ENCODE assay signal across 9 mouse cellular contexts in genomic region chr11:68602200-68602931, GRCm38 (mm10). TPM values are rescaled to one million over a fixed set of nuclear protein-coding genes. Genes with fewer than 3 reads are reported as not detected.
DNase-seq lines count a peak whose midpoint lies in the region; ATAC-seq lines count a peak whose summit lies in the region.
"Had no signal": no experiment of that assay in that cellular context is flagged by ENCODE, and none has a peak within 500 bp of the region (broad histone marks: within the 10 kb centered on the region; RNA-seq: fewer than 3 reads in every experiment).

No protein-coding gene starts in this region.

- H3K4me2 ChIP-seq in midbrain, embryonic 15.5 days, result no peak overlapping the region
- no peak overlapping the region for H3K4me2 ChIP-seq in stomach, embryonic 14.5 days (replicated peaks; ENCODE audit: low read depth, low read length)

- peak; percentile 60 for DNase-seq in midbrain, embryonic 10.5 days (ENCODE audit: low spot score)
- peak; percentile 45 for DNase-seq in gastrocnemius, postnatal 14 days
- DNase-seq in kidney, postnatal 14 days, result peak; percentile 59
- DNase-seq in layer of hippocampus, postnatal 25 days (ENCODE audit: extremely low spot score in 1 of 2, low spot score in 1 of 2), result no peak
- DNase-seq in layer of hippocampus, adult 9-10 months (ENCODE audit: low spot score), result no peak
- no peak for DNase-seq in cerebellum, adult 11 months

- H3K27ac ChIP-seq in midbrain, embryonic 10.5 days (replicated peaks), result peak overlapping the region; percentile 61
- no peak overlapping the region for H3K27ac ChIP-seq in midbrain, embryonic 15.5 days
- peak overlapping the region; percentile 95; the same call in 1 of the 2 replicates for H3K27ac ChIP-seq in stomach, embryonic 14.5 days (ENCODE audit: low read length)
- H3K27ac ChIP-seq: macrophage had no signal

- intact Hi-C loops in gastrocnemius, postnatal 14 days (cut with DNase I; ENCODE audit: low total_unique reads), result no loop called here

- peaks cover 30% of the 10 kb centered on the region for H3K4me1 ChIP-seq in midbrain, embryonic 10.5 days
- H3K4me1 ChIP-seq in midbrain, embryonic 15.5 days, result peaks cover 3% of the 10 kb centered on the region; the same call in 1 of the 2 replicates
- H3K4me1 ChIP-seq in stomach, embryonic 14.5 days (ENCODE audit: control insufficient read depth, insufficient read depth, low read length), result peaks cover 29% of the 10 kb centered on the region

- no peaks in the 10 kb centered on the region for H3K36me3 ChIP-seq in midbrain, embryonic 10.5 days
- H3K36me3 ChIP-seq in midbrain, embryonic 15.5 days (replicated peaks), result no peaks in the 10 kb centered on the region
- no peaks in the 10 kb centered on the region for H3K36me3 ChIP-seq in stomach, embryonic 14.5 days (ENCODE audit: control insufficient read depth, insufficient read depth, low read length)

- no peak overlapping the region for H3K9ac ChIP-seq in midbrain, embryonic 15.5 days
- no peak overlapping the region for H3K9ac ChIP-seq in stomach, embryonic 14.5 days (replicated peaks; ENCODE audit: low read depth, low read length)

- H3K4me3 ChIP-seq in midbrain, embryonic 10.5 days, result no peak overlapping the region
- no peak overlapping the region for H3K4me3 ChIP-seq in midbrain, embryonic 15.5 days
- H3K4me3 ChIP-seq in stomach, embryonic 14.5 days (ENCODE audit: low read depth, low read length), result no peak overlapping the region

- H3K27me3 ChIP-seq in midbrain, embryonic 10.5 days (ENCODE audit: low read depth, poor library complexity, severe bottlenecking), result no peaks in the 10 kb centered on the region; the same call in 1 of the 2 replicates
- H3K27me3 ChIP-seq in midbrain, embryonic 15.5 days (replicated peaks), result no peaks in the 10 kb centered on the region
- H3K27me3 ChIP-seq in stomach, embryonic 14.5 days (ENCODE audit: control insufficient read depth, insufficient read depth, low read length), result no peaks in the 10 kb centered on the region

- ATAC-seq in midbrain, embryonic 15.5 days (replicated peaks), result no peak
- ATAC-seq in stomach, embryonic 14.5 days (ENCODE audit: insufficient number of reproducible peaks, insufficient read depth, low FRiP score, low read depth), result peak; percentile 74

- H3K9me3 ChIP-seq in midbrain, embryonic 10.5 days (replicated peaks), result no peaks in the 10 kb centered on the region
- no peaks in the 10 kb centered on the region for H3K9me3 ChIP-seq in midbrain, embryonic 15.5 days
- H3K9me3 ChIP-seq in stomach, embryonic 14.5 days (ENCODE audit: control insufficient read depth, low read depth, low read length), result no peaks in the 10 kb centered on the region

- WGBS in midbrain, embryonic 10.5 days, result 18% methylated on average over 8 of the region's 8 CpGs
- 17% methylated on average over 8 of the region's 8 CpGs for WGBS in midbrain, embryonic 15.5 days
- 12% methylated on average over 8 of the region's 8 CpGs for WGBS in stomach, embryonic 14.5 days

RNA-seq across cellular contexts. Expression of gene Ccdc42, which starts 15.5 kb away (rescaled TPM):
- polyA plus RNA-seq in midbrain, embryonic 10.5 days (2016; fragmentation: Nextera tagmentation; extraction: Ambion mirVana), result 1.5 and 2.2 TPM in 2 replicates
- 0.17 and 0.27 TPM in 2 replicates for polyA plus RNA-seq in midbrain, embryonic 15.5 days (2015; fragmentation: Nextera tagmentation; extraction: Ambion mirVana)
- total RNA-seq in gastrocnemius, postnatal 14 days (2021), result under 1 TPM in 1 of 2 experiments, not detected in 1; 0.18 TPM
- polyA plus RNA-seq in stomach, embryonic 14.5 days (2014; fragmentation: Nextera tagmentation; extraction: Ambion mirVana), result 0.34 TPM in 1 of 2 replicates, not detected in the other
- 1 to 10 TPM; 2.0 to 2.4 TPM for total RNA-seq in layer of hippocampus, postnatal 25 days (2021)
- polyA plus RNA-seq: macrophage had no signal

RNA-seq across cellular contexts. Expression of gene Mfsd6l, which starts 46.4 kb away (rescaled TPM):
- polyA plus RNA-seq in midbrain, embryonic 10.5 days (2016; fragmentation: Nextera tagmentation; extraction: Ambion mirVana), result not detected in 2 replicates
- polyA plus RNA-seq in midbrain, embryonic 15.5 days (2015; fragmentation: Nextera tagmentation; extraction: Ambion mirVana), result not detected in 2 replicates
- not detected for total RNA-seq in gastrocnemius, postnatal 14 days (2021)
- polyA plus RNA-seq in stomach, embryonic 14.5 days (2014; fragmentation: Nextera tagmentation; extraction: Ambion mirVana), result 1.3 and 1.4 TPM in 2 replicates
- not detected for total RNA-seq in layer of hippocampus, postnatal 25 days (2021)
- polyA plus RNA-seq: macrophage had no signal

Comparison
In these comparisons a context has a peak if more than half of its experiments do, and no peak if none do; other contexts are left out.
1. DNase-seq: peak in midbrain, embryonic 10.5 days (single experiment), gastrocnemius, postnatal 14 days (single experiment) and kidney, postnatal 14 days (single experiment); none in layer of hippocampus, postnatal 25 days (0 of 2), layer of hippocampus, adult 9-10 months (single experiment) and cerebellum, adult 11 months (single experiment).